Mouse (Mus musculus): Measurements from ENCODE around the gene Olfr1321.

The Olfr1321 gene

DNA sequence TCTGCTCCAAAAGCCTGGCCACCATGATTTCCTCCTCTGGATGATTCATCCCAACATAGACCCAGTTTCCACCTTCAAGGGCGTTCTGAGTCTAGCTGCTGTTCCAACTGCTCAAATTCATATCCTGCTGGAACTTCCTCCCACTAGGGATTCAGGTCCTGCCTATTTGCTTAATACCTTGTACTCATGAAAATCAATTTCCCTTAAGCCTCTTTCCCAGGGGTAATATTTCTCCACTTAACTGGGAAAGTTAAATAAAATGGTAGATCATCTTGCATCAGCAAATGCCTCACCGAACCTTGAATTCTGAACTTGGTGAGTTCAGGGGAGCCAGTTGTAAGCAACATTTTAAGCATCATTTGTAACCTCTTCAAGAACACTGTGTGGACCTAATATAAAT lies at the start of gene Olfr1321:
Gene Olfr1321, minus strand, starts transcription at position 101 of the 400 bp plus-strand sequence.
- no peak for DNase-seq (ENCODE audit: low read depth, low spot score)

DNA sequence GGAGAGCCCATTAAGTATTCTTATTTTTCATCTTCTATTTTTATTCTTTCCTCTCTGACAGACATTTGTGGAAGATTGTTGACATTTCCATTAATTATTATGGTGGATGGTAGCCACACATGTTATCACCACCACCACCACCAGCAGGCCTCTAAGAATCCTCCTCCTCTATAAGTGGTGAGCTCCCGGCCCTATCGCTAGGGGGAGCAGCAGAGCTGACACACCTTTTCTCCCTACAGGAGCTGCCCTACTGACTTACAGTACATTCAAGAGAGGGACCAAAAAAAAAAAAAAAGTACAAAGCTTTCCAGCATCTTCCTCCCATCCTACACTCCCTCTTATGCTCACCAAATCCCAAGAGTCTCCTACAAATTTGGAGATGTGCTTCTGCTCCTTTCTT lies 36.0 kb upstream of the Olfr1321 start:
- DNase-seq (ENCODE audit: low read depth, low spot score): no peak

DNA sequence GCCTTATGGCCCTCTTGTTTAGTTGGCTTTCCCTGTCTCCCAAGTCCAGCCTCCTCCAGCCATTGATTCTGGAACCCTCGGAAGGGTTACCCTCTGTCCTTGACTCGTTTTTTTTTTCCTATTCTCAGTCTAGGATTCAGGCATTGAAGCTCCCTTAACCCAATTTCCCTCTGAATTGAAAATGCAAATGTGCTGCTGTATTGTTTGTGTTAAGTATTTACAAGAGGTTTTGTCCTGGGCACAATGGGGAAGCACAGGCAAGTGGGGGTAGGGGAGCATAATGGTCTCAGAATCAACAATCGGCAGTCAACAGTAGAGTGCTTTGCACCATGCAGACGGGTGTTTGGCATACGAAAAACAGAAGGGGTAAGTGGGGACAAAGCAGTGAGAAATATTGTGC lies 10.3 kb upstream of the Olfr1321 start:
- DNase-seq (ENCODE audit: low read depth, low spot score): no peak

Data from mesoderm, embryonic 11.5 days (tissue).